In the genomic region with DNA sequence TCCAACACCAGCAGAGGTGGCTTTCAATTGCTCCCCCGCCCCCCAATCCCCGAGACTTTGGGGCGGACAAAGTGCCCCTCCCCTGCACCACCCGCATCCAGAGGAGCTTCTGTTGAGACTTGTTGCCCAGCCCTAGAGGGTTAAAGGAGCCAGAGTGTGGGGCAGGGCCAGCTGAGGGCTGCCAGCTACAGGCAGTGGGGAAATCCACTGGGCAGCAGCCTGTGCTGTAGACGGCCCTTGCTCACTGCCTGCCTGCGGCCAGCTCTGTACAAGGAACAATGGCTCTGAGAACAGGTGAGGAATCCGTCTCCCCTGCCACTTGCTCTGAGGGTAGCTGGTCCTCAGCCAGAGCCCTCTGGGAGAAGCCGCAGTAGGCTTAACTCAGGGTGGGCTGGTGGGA, we compare ENCODE assay signal across 17 mouse cellular contexts. TPM values are rescaled to one million over a fixed set of nuclear protein-coding genes. Genes with fewer than 3 reads are reported as not detected.
A peak's percentile ranks its signal among the peaks of the same experiment; 100 is the strongest.
DNase-seq lines count a peak whose midpoint lies in the region; ATAC-seq and TF ChIP-seq lines count a peak whose summit lies in the region.
"Had no signal": no experiment of that assay in that cellular context is flagged by ENCODE, and none has a peak within 500 bp of the region (broad histone marks: within the 10 kb centered on the region; RNA-seq: fewer than 3 reads in every experiment).

No protein-coding gene starts in this region.

- no peaks in the 10 kb centered on the region for H3K9me3 ChIP-seq in lung, embryonic 16.5 days (ENCODE audit: control insufficient read depth, low read length)
- H3K9me3 ChIP-seq in intestine, postnatal 0 days (ENCODE audit: control insufficient read depth): no peaks in the 10 kb centered on the region
- no peaks in the 10 kb centered on the region for H3K9me3 ChIP-seq in stomach, embryonic 16.5 days (replicated peaks; ENCODE audit: control insufficient read depth, low read length)
- H3K9me3 ChIP-seq: hindbrain, embryonic 15.5 days; limb, embryonic 15.5 days; midbrain, embryonic 12.5 days had no signal

- ATAC-seq in lung, embryonic 16.5 days (ENCODE audit: low read depth): peak; percentile 58
- peak; percentile 15; the same call in 1 of the 2 replicates for ATAC-seq in intestine, postnatal 0 days
- ATAC-seq in stomach, embryonic 16.5 days (ENCODE audit: insufficient read depth, low FRiP score): peak; percentile 18; the same call in 1 of the 2 replicates
- ATAC-seq: Patski had no signal

- H3K27ac ChIP-seq in gastrocnemius, adult 2 months: peak overlapping the region; percentile 92
- peak overlapping the region; percentile 55 for H3K27ac ChIP-seq in lung, embryonic 16.5 days (ENCODE audit: low read length)
- peak overlapping the region; percentile 94 for H3K27ac ChIP-seq in intestine, postnatal 0 days (ENCODE audit: low read depth, low read length)
- peak overlapping the region; percentile 46; the same call in 1 of the 2 replicates for H3K27ac ChIP-seq in stomach, embryonic 16.5 days (ENCODE audit: low read length)
- H3K27ac ChIP-seq: hindbrain, embryonic 15.5 days; limb, embryonic 15.5 days; midbrain, embryonic 12.5 days had no signal

- no peak for TF ChIP-seq CTCF in gastrocnemius, adult 2 months (IDR thresholded peaks at IDR 0.05)
- TF ChIP-seq CTCF in intestine, postnatal 0 days (IDR thresholded peaks at IDR 0.05; ENCODE audit: low read depth): no peak

- peaks cover 2% of the 10 kb centered on the region; the same call in 1 of the 2 replicates for H3K36me3 ChIP-seq in lung, embryonic 16.5 days (ENCODE audit: control insufficient read depth, insufficient read depth, low read length)
- peaks cover 15% of the 10 kb centered on the region for H3K36me3 ChIP-seq in intestine, postnatal 0 days (ENCODE audit: control insufficient read depth, insufficient read depth)
- H3K36me3 ChIP-seq in stomach, embryonic 16.5 days (ENCODE audit: control insufficient read depth, insufficient read depth, low read length): no peaks in the 10 kb centered on the region

- H3K9ac ChIP-seq in lung, embryonic 16.5 days (ENCODE audit: low read length): peak overlapping the region; percentile 42; the same call in 1 of the 2 replicates
- peak overlapping the region; percentile 46 for H3K9ac ChIP-seq in intestine, postnatal 0 days (ENCODE audit: low read depth, low read length)
- H3K9ac ChIP-seq in stomach, embryonic 16.5 days (ENCODE audit: low read length): peak overlapping the region; percentile 66
- H3K9ac ChIP-seq: hindbrain, embryonic 15.5 days; limb, embryonic 15.5 days; midbrain, embryonic 12.5 days had no signal

- H3K4me2 ChIP-seq in lung, embryonic 16.5 days (ENCODE audit: low read depth, low read length): no peak overlapping the region
- H3K4me2 ChIP-seq in intestine, postnatal 0 days (replicated peaks; ENCODE audit: low read depth): peak overlapping the region; percentile 54
- H3K4me2 ChIP-seq in stomach, embryonic 16.5 days (ENCODE audit: low read depth, low read length): peak overlapping the region; percentile 44; the same call in 1 of the 2 replicates
- H3K4me2 ChIP-seq: heart, embryonic 11.5 days; hindbrain, embryonic 15.5 days; limb, embryonic 15.5 days; midbrain, embryonic 12.5 days had no signal

- intact Hi-C loops in gastrocnemius, adult 2 months (cut with DNase I): no loop called here

- WGBS in lung, embryonic 16.5 days: 59% methylated on average over 8 of the region's 8 CpGs
- WGBS in intestine, postnatal 0 days: 55% methylated on average over 8 of the region's 8 CpGs
- 65% methylated on average over 8 of the region's 8 CpGs for WGBS in stomach, embryonic 16.5 days

- DNase-seq in gastrocnemius, adult 2 months: no peak
- no peak for DNase-seq in gastrocnemius, postnatal 25 days
- no peak for DNase-seq in lung, postnatal 14 days
- no peak for DNase-seq in right cerebral cortex, adult 18-20 months
- no peak for DNase-seq in spleen, postnatal 4 days (ENCODE audit: low spot score in 2 of 2)
- DNase-seq: cerebellum, postnatal 14 days; right cerebral cortex, postnatal 14 days had no signal

- no peaks in the 10 kb centered on the region; the same call in 1 of the 2 replicates for H3K27me3 ChIP-seq in lung, embryonic 16.5 days (ENCODE audit: control insufficient read depth, insufficient read depth, low read depth, low read length)
- H3K27me3 ChIP-seq in intestine, postnatal 0 days (replicated peaks; ENCODE audit: control insufficient read depth, insufficient read depth, low read length): no peaks in the 10 kb centered on the region
- no peaks in the 10 kb centered on the region for H3K27me3 ChIP-seq in stomach, embryonic 16.5 days (ENCODE audit: control insufficient read depth, insufficient read depth, low read length)
- H3K27me3 ChIP-seq: hindbrain, embryonic 15.5 days; limb, embryonic 15.5 days; midbrain, embryonic 12.5 days had no signal

- H3K4me1 ChIP-seq in lung, embryonic 16.5 days (replicated peaks; ENCODE audit: control insufficient read depth, insufficient read depth, low read length): no peaks in the 10 kb centered on the region
- H3K4me1 ChIP-seq in intestine, postnatal 0 days (replicated peaks; ENCODE audit: control insufficient read depth, insufficient read depth, low read length): 0 out of 2 replicates have a peak, but pooled peaks cover 5% of the 10 kb centered on the region
- peaks cover 6% of the 10 kb centered on the region; the same call in 1 of the 2 replicates for H3K4me1 ChIP-seq in stomach, embryonic 16.5 days (ENCODE audit: control insufficient read depth, insufficient read depth, low read length)
- H3K4me1 ChIP-seq: hindbrain, embryonic 15.5 days; midbrain, embryonic 12.5 days had no signal

- peak overlapping the region; percentile 52 for H3K4me3 ChIP-seq in gastrocnemius, adult 2 months
- H3K4me3 ChIP-seq in lung, embryonic 16.5 days (ENCODE audit: low read length): no peak overlapping the region
- 0 out of 2 replicates have a peak overlapping the region, but pooled peaks have one; percentile 3 for H3K4me3 ChIP-seq in intestine, postnatal 0 days (ENCODE audit: low read depth, low read length)
- H3K4me3 ChIP-seq in stomach, embryonic 16.5 days (replicated peaks; ENCODE audit: low read length): peak overlapping the region; percentile 3; the same call in 1 of the 2 replicates
- H3K4me3 ChIP-seq: hindbrain, embryonic 15.5 days; limb, embryonic 15.5 days; midbrain, embryonic 12.5 days had no signal

RNA-seq across cellular contexts. Expression of gene Nubp2, which starts 7.6 kb away (rescaled TPM):
- total RNA-seq in gastrocnemius, adult 2 months (2021): 10 to 100 TPM; 10.5 to 11.3 TPM
- 10 to 100 TPM; 10.2 to 13.1 TPM for total RNA-seq in gastrocnemius, postnatal 25 days (2021)
- 48.5 and 55.0 TPM in 2 replicates for polyA plus RNA-seq in lung, embryonic 16.5 days (2015; fragmentation: Nextera tagmentation; extraction: Ambion mirVana)
- polyA plus RNA-seq in intestine, postnatal 0 days (2015; fragmentation: Nextera tagmentation; extraction: Ambion mirVana): 48.0 and 53.5 TPM in 2 replicates
- 44.1 and 47.9 TPM in 2 replicates for polyA plus RNA-seq in stomach, embryonic 16.5 days (2015; fragmentation: Nextera tagmentation; extraction: Ambion mirVana)

RNA-seq across cellular contexts. Expression of gene Spsb3, which starts 7.9 kb away (rescaled TPM):
- 10 to 100 TPM; 30.4 to 37.7 TPM for total RNA-seq in gastrocnemius, adult 2 months (2021)
- total RNA-seq in gastrocnemius, postnatal 25 days (2021): 10 to 100 TPM; 27.8 to 31.5 TPM
- 41.1 and 43.3 TPM in 2 replicates for polyA plus RNA-seq in lung, embryonic 16.5 days (2015; fragmentation: Nextera tagmentation; extraction: Ambion mirVana)
- polyA plus RNA-seq in intestine, postnatal 0 days (2015; fragmentation: Nextera tagmentation; extraction: Ambion mirVana): 42.3 and 43.4 TPM in 2 replicates
- polyA plus RNA-seq in stomach, embryonic 16.5 days (2015; fragmentation: Nextera tagmentation; extraction: Ambion mirVana): 31.5 and 32.7 TPM in 2 replicates

RNA-seq across cellular contexts. Expression of gene Igfals, which starts 12.7 kb away (rescaled TPM):
- 1 to 10 TPM; 3.4 to 4.0 TPM for total RNA-seq in gastrocnemius, adult 2 months (2021)
- 1 to 10 TPM; 3.8 to 4.4 TPM for total RNA-seq in gastrocnemius, postnatal 25 days (2021)
- polyA plus RNA-seq in lung, embryonic 16.5 days (2015; fragmentation: Nextera tagmentation; extraction: Ambion mirVana): 1.2 and 1.9 TPM in 2 replicates
- polyA plus RNA-seq in intestine, postnatal 0 days (2015; fragmentation: Nextera tagmentation; extraction: Ambion mirVana): 17.2 and 18.3 TPM in 2 replicates
- 3.7 and 4.2 TPM in 2 replicates for polyA plus RNA-seq in stomach, embryonic 16.5 days (2015; fragmentation: Nextera tagmentation; extraction: Ambion mirVana)
- total RNA-seq: layer of hippocampus, postnatal 10 days had no signal
- polyA plus RNA-seq: heart, embryonic 11.5 days; neural tube, embryonic 14.5 days had no signal

RNA-seq across cellular contexts. Expression of gene Eme2, which starts 16.4 kb away (rescaled TPM):
- 10 to 100 TPM in 1 of 2 experiments, 1 to 10 TPM in 1; 9.3 to 10.9 TPM for total RNA-seq in gastrocnemius, adult 2 months (2021)
- total RNA-seq in gastrocnemius, postnatal 25 days (2021): 10 to 100 TPM in 1 of 2 experiments, 1 to 10 TPM in 1; 8.8 to 10.4 TPM
- polyA plus RNA-seq in lung, embryonic 16.5 days (2015; fragmentation: Nextera tagmentation; extraction: Ambion mirVana): 28.4 and 29.1 TPM in 2 replicates
- 16.7 and 18.5 TPM in 2 replicates for polyA plus RNA-seq in intestine, postnatal 0 days (2015; fragmentation: Nextera tagmentation; extraction: Ambion mirVana)
- polyA plus RNA-seq in stomach, embryonic 16.5 days (2015; fragmentation: Nextera tagmentation; extraction: Ambion mirVana): 32.3 and 33.5 TPM in 2 replicates

RNA-seq across cellular contexts. Expression of gene Mrps34, which starts 16.4 kb away (rescaled TPM):
- 10 to 100 TPM; 75.8 to 95.7 TPM for total RNA-seq in gastrocnemius, adult 2 months (2021)
- total RNA-seq in gastrocnemius, postnatal 25 days (2021): 100 to 1,000 TPM in 1 of 2 experiments, 10 to 100 TPM in 1; 85.9 to 105 TPM
- polyA plus RNA-seq in lung, embryonic 16.5 days (2015; fragmentation: Nextera tagmentation; extraction: Ambion mirVana): 82.8 and 89.0 TPM in 2 replicates
- 132 and 141 TPM in 2 replicates for polyA plus RNA-seq in intestine, postnatal 0 days (2015; fragmentation: Nextera tagmentation; extraction: Ambion mirVana)
- 91.2 and 96.2 TPM in 2 replicates for polyA plus RNA-seq in stomach, embryonic 16.5 days (2015; fragmentation: Nextera tagmentation; extraction: Ambion mirVana)
